Mouse (Mus musculus): ENCODE data around the gene Rnft2.

GRCm38 (mm10) chr5:118259636-118260035 is 14.7 kb upstream of the Rnft2 start:
- TF ChIP-seq CTCF (IDR thresholded peaks at IDR 0.05; ENCODE audit: low read depth, low read length): no peak
- TF ChIP-seq POLR2A (IDR thresholded peaks at IDR 0.05; ENCODE audit: borderline replicate concordance, low read depth, low read length): no peak
